Mouse (Mus musculus) adrenal gland (tissue): Measurements from ENCODE around the gene Il17rb.

Experiments
- intact Hi-C: fragments of 180-260 bp; cut with DNase I; formaldehyde crosslinking; loops from one replicate; pipeline ENCODE4 v1.15.1; 2025
- microRNA-seq, 2 experiments: library from miRNA; unstranded; fragments of <30 nt; microRNA quantifications; one replicate each; pipeline ENCODE4; 2019

Gene Il17rb

GRCm38 (mm10) chr14:29968075-29968821 lies 40.4 kb downstream of the Il17rb start, which contains the start of gene Selenok:
TSS of gene Selenok (plus strand) at chr14:29968308.
- intact Hi-C loops: no loop called here

DNA sequence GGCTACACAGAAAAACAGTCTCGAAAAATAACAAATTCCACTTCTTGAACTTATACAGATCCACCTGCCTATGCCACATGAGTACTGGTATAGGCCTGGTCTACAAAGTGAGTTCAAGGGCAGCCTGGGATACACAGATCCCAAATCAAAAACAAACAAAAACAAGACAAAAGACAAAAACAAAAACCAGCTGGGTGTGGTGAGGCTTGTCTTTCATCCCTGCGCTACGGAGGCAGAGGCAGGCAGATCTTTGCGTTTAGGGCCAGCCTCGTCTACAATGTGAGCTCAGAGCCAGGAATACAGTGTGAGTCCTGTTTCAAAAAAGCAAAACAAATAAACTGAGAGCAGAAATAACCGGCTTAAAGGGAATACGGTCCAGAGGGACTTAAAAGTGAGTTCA lies 41.1 kb downstream of the Il17rb start:
- intact Hi-C loops: no loop called here

GRCm38 (mm10) chr14:29957393-29957792 lies 51.3 kb downstream of the Il17rb start:
- intact Hi-C loops: no loop called here

DNA sequence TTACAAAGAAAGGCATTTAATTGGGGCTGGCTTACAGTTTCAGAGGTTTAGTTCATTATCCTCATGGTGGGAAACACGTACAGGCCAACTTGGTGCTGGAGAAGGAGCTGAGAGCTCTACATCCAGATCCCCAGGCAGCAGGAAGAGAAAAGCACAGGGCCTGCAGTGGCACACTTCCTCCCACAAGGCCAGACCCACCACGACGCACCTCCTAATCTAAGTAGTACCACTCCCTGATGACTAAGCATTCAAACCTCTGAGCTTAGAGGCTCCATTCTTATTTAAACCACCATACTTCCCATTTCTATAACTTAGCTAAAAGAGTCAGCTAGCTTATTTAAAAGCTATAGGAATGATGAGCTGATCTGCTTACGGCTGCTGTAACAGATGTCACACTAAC lies 57.9 kb downstream of the Il17rb start:
- intact Hi-C loops: no loop called here

DNA sequence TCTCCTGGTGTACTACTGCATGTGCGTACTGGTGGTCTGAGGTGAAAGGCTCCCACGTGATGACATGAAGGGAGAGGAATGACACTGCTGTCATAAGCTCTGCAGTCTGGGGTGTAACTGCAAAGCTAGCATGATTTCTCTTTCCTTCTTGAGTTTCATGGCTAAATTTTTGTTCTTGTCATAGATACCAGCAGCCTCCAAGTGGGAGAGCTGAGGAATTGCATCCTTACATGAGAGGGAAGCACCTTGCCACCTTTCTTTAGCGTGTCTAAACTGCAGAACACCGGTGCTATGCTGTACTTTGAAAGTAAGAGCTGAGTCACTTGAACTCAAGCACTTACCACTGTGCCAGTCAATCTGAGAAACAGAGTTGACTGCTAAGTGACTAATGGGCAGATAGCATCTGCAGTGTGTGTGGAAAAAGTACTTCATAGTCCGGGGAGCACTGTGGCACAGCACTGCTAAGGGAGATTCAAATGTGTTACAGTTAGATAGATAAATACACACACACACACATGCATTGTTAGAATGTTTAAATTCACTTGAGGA lies 61.9 kb downstream of the Il17rb start:
- intact Hi-C loops: no loop called here

Small RNAs within 50 kb of the gene (microRNA-seq; reads per million reads assigned to microRNA genes)
- gene Mir6947: 0.12 to 0.57 reads per million in 2 experiments
